Mouse (Mus musculus) ovary, adult 18-20 months (tissue): ENCODE data around the gene Klhl5.
A peak's percentile ranks its signal among the peaks of the same experiment; 100 is the strongest.

Source experiments
- DNase-seq: peaks from one replicate; pipeline ENCODE4 v3.0.0; 2022; ENCODE audit warnings: low spot score, mixed read lengths

Klhl5 gene

GRCm38 (mm10) chr5:65106876-65107772 lies at the start of gene Klhl5:
TSS of gene Klhl5 (plus strand) at chr5:65107539.
- DNase-seq, result peak; percentile 87

- no peak for DNase-seq
Measured at GRCm38 (mm10) chr5:65057596-65057995, 49.7 kb upstream of the Klhl5 start.

GRCm38 (mm10) chr5:65059806-65060205 lies 47.5 kb upstream of the Klhl5 start:
- no peak for DNase-seq

GRCm38 (mm10) chr5:65062236-65062635 lies 45.1 kb upstream of the Klhl5 start:
- DNase-seq, result no peak

GRCm38 (mm10) chr5:65063266-65063665 lies 44.1 kb upstream of the Klhl5 start:
- DNase-seq, result no peak

- DNase-seq, result no peak
Measured at GRCm38 (mm10) chr5:65068166-65068565, 39.2 kb upstream of the Klhl5 start.

GRCm38 (mm10) chr5:65069872-65070271 lies 37.5 kb upstream of the Klhl5 start:
- no peak for DNase-seq

- no peak for DNase-seq
Measured at GRCm38 (mm10) chr5:65071689-65072118, 35.6 kb upstream of the Klhl5 start.

- DNase-seq, result no peak
Measured at GRCm38 (mm10) chr5:65073247-65073646, 34.1 kb upstream of the Klhl5 start.

GRCm38 (mm10) chr5:65074693-65075092 lies 32.6 kb upstream of the Klhl5 start:
- DNase-seq, result no peak

- no peak for DNase-seq
Measured at GRCm38 (mm10) chr5:65076087-65076486, 31.3 kb upstream of the Klhl5 start.

- no peak for DNase-seq
Measured at GRCm38 (mm10) chr5:65076748-65077147, 30.6 kb upstream of the Klhl5 start.

- DNase-seq, result no peak
Measured at GRCm38 (mm10) chr5:65078081-65078480, 29.3 kb upstream of the Klhl5 start.

GRCm38 (mm10) chr5:65079881-65080280 lies 27.5 kb upstream of the Klhl5 start:
- no peak for DNase-seq

- no peak for DNase-seq
Measured at GRCm38 (mm10) chr5:65081836-65082235, 25.5 kb upstream of the Klhl5 start.

- DNase-seq, result peak; percentile 58
Measured at GRCm38 (mm10) chr5:65086522-65086921, 20.8 kb upstream of the Klhl5 start.

GRCm38 (mm10) chr5:65089707-65090106 lies 17.6 kb upstream of the Klhl5 start:
- DNase-seq, result no peak

GRCm38 (mm10) chr5:65091184-65091858 lies 16.0 kb upstream of the Klhl5 start:
- DNase-seq, result no peak

- no peak for DNase-seq
Measured at GRCm38 (mm10) chr5:65091921-65092320, 15.4 kb upstream of the Klhl5 start, which contains the start of gene Tmem156. TSS of gene Tmem156 (minus strand) at chr5:65092132.

- no peak for DNase-seq
Measured at GRCm38 (mm10) chr5:65093769-65094168, 13.6 kb upstream of the Klhl5 start.

GRCm38 (mm10) chr5:65094902-65095545 lies 12.3 kb upstream of the Klhl5 start:
- no peak for DNase-seq

- DNase-seq, result no peak
Measured at GRCm38 (mm10) chr5:65096082-65096481, 11.3 kb upstream of the Klhl5 start.

GRCm38 (mm10) chr5:65096805-65097204 lies 10.5 kb upstream of the Klhl5 start:
- DNase-seq, result no peak
